Mouse (Mus musculus) heart, embryonic 14.5 days (tissue): Measurements from ENCODE around the gene Hnrnpm. TPM values are rescaled to one million over a fixed set of nuclear protein-coding genes. Genes with fewer than 3 reads are reported as not detected.

ENCODE experiments used
- ATAC-seq: fragments of 200-750 bp; cut with Nextera tagmentation; 2 replicates; pipeline ENCODE4 v1.8.0; 2017; ENCODE audit warnings: low read depth, moderate TSS enrichment; ENCODE audit not compliant: insufficient number of reproducible peaks, insufficient read depth, low FRiP score
- H3K27ac ChIP-seq, 2 experiments: fragments of 200-500 bp in 1 of 2; fragments of 300-500 bp in 1 of 2; sonication (generic) in 1 of 2; replicated peaks in 1 of 2; 2 replicates each; pipeline ENCODE4 v1.5.1; 2012 to 2014; ENCODE audit warnings: low read depth in 2 of 2, low read length in 2 of 2, control low read depth in 1 of 2, mild to moderate bottlenecking in 1 of 2, mixed read lengths in 1 of 2; ENCODE audit not compliant: control insufficient read depth in 1 of 2, insufficient read depth in 1 of 2
- H3K27me3 ChIP-seq: fragments of 300-500 bp; sonication (generic); 2 replicates; pipeline ENCODE4 v1.6.1; 2014; ENCODE audit warnings: mild to moderate bottlenecking, low read length, control low read depth; ENCODE audit not compliant: control insufficient read depth, insufficient read depth
- H3K36me3 ChIP-seq: fragments of 300-500 bp; sonication (generic); 2 replicates; pipeline ENCODE4 v1.6.1; 2014; ENCODE audit warnings: mild to moderate bottlenecking, control low read depth, low read length, mixed read lengths; ENCODE audit not compliant: control insufficient read depth, insufficient read depth
- H3K4me1 ChIP-seq, 2 experiments: fragments of 200-500 bp in 1 of 2; fragments of 300-500 bp in 1 of 2; sonication (generic) in 1 of 2; 2 replicates each; pipeline ENCODE4 v1.6.1; 2012 to 2014; ENCODE audit warnings: low read length in 2 of 2, control low read depth in 1 of 2, mixed read lengths in 1 of 2; ENCODE audit not compliant: control insufficient read depth in 2 of 2, insufficient read depth in 2 of 2
- H3K4me2 ChIP-seq: fragments of 300-500 bp; sonication (generic); 2 replicates; pipeline ENCODE4 v1.6.1; 2014; ENCODE audit warnings: mild to moderate bottlenecking, low read length
- H3K4me3 ChIP-seq, 2 experiments: fragments of 200-500 bp in 1 of 2; fragments of 300-500 bp in 1 of 2; sonication (generic) in 1 of 2; 2 replicates each; pipeline ENCODE4 v1.5.1; 2012 to 2014; ENCODE audit warnings: low read length in 2 of 2, mild to moderate bottlenecking in 2 of 2, control low read depth in 1 of 2, low read depth in 1 of 2, moderate library complexity in 1 of 2; ENCODE audit not compliant: control insufficient read depth in 1 of 2, insufficient read depth in 1 of 2
- H3K9ac ChIP-seq: fragments of 300-500 bp; sonication (generic); 2 replicates; pipeline ENCODE4 v1.6.1; 2014; ENCODE audit warnings: mild to moderate bottlenecking, low read length
- H3K9me3 ChIP-seq: fragments of 300-500 bp; sonication (generic); 2 replicates; pipeline ENCODE4 v1.6.1; 2016; ENCODE audit warnings: low read length, control low read depth; ENCODE audit not compliant: control insufficient read depth
- WGBS: fragments of 180-500 bp; shearing (Covaris S2); extraction: QIAGEN DNeasy Blood & Tissue Kit; methylation state at CpG from one replicate; pipeline ENCODE4 v1.1.7; 2014; 5-methylcytosine and 5-hydroxymethylcytosine counted together
- polyA plus RNA-seq: library from polyadenylated mRNA; unstranded; fragments of >200 nt; fragmentation: Nextera tagmentation; extraction: Ambion mirVana; gene quantifications from 2 replicates; pipeline ENCODE4 v1.2.1, GENCODE M21; 2014

The Hnrnpm gene
- polyA plus RNA-seq, 1 experiment from 2014 or later = 185 TPM

DNA sequence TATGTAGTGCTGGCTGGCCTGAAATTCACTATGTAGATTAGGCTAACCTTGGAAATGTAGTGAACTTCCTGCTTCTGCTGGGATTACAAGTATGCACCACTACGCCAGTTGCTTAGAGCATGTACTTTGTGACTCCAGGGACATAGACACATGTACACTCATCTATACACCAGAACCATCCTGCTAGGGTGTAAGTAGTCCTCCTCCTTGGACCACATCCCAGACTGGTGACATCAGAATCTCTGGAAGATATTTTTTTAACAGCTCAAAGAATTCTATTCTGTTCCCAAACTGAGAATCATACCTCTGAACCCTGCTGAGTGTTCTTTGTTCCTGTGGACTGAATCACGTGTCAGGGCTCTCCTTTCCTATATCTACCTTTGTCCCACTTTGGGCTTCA, 49.6 kb downstream of the Hnrnpm start:
- Histone ChIP-seq H3K36me3 (peaks cover 29% of the 10 kb centered on the region), H3K4me1 (no peaks in the 10 kb centered on the region), H3K27me3 (no peaks in the 10 kb centered on the region), H3K9me3 (no peaks in the 10 kb centered on the region), H3K27ac (no peak overlapping the region), H3K9ac (no peak overlapping the region), H3K4me2 (no peak overlapping the region), H3K4me3 (no peak overlapping the region)
- WGBS = 72% methylated on average over 2 of the region's 2 CpGs
- no peak for ATAC-seq

DNA sequence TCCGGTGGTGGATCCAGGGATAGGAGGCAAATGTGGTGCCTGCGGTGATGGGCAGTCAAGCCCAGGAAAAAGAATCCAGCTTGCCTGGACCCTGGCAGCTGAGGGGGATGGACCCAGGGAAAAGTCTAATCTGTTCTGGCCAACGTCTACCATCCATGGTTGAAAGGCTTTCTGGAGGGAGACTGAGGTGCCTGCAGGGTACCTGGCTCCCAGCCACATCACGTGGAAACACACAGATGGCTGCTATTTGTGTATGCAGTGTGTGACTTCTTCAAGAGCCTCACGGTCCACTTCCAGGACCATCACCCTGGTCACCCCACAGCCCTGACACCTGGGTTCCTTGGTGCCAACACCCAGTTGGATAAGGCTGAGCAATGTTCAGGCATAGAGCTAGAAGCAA, 54.9 kb downstream of the Hnrnpm start:
- Histone ChIP-seq H3K36me3 (peaks cover 24% of the 10 kb centered on the region), H3K9me3 (no peaks in the 10 kb centered on the region), H3K27me3 (no peaks in the 10 kb centered on the region), H3K27ac (no peak overlapping the region), H3K9ac (no peak overlapping the region), H3K4me3 (no peak overlapping the region), H3K4me2 (no peak overlapping the region), H3K4me1 (peaks cover 11 to 15% of the 10 kb centered on the region in 2 experiments)
- no peak for ATAC-seq
- WGBS = 72% methylated on average over 5 of the region's 5 CpGs

- 96% methylated on average over 9 of the region's 9 CpGs for WGBS
- H3K4me1 ChIP-seq = peaks cover 11 to 15% of the 10 kb centered on the region in 2 experiments
- H3K9ac ChIP-seq = no peak overlapping the region
- no peak overlapping the region for H3K4me2 ChIP-seq
- no peak for ATAC-seq
- H3K4me3 ChIP-seq = no peak overlapping the region
- no peak overlapping the region for H3K27ac ChIP-seq
- no peaks in the 10 kb centered on the region for H3K9me3 ChIP-seq
- peaks cover 24% of the 10 kb centered on the region for H3K36me3 ChIP-seq
- no peaks in the 10 kb centered on the region for H3K27me3 ChIP-seq
Measured at GRCm38 (mm10) chr17:33631236-33631635, 55.4 kb downstream of the Hnrnpm start.

DNA sequence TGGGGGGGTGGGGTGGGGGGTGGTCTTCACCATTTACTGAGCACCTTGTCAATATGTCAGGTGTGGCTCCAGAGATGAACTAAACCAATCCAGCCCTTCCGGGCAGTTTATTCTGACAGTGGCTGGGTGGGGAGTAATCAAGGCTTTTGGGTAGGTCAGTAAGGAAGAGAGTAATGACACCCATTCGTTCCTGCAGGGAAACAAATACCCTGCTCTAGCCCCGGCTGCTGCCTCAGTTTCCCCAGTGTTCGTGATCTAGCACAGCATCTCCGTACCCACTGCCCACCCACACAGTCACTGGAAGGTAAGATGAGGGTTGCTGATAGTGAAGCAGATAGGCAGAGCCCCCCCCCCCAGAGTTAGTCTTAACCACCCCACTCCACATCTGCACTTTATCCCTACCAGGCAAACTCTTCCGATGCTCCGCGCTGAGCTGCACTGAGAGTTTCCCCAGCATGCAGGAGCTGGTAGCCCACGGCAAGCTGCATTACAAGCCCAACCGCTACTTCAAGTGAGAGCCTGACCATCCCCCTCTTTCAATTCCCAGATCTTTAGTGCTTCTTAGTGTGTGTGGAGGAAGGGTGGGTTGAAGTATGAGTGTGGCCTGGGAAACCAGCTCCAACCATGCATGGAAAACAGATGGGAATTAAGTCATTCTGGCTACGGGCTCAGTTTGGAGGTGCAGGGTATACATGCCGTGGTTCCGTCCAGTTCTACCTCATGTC, 56.3 kb downstream of the Hnrnpm start:
- Histone ChIP-seq H3K27me3 (no peaks in the 10 kb centered on the region), H3K27ac (no peak overlapping the region), H3K9me3 (no peaks in the 10 kb centered on the region), H3K36me3 (peaks cover 24% of the 10 kb centered on the region), H3K9ac (0 out of 2 replicates have a peak overlapping the region, but pooled peaks have one; percentile 23), H3K4me2 (peak overlapping the region; percentile 82), H3K4me1 (peaks cover 11 to 15% of the 10 kb centered on the region in 2 experiments), H3K4me3 (peak overlapping the region in 1 of 2 experiments; percentile 70; a peak in 1 of 4 replicates)
- 79% methylated on average over 13 of the region's 13 CpGs for WGBS
- ATAC-seq = no peak

GRCm38 (mm10) chr17:33629487-33630125, 57.1 kb downstream of the Hnrnpm start:
- no peaks in the 10 kb centered on the region for H3K9me3 ChIP-seq
- no peaks in the 10 kb centered on the region for H3K27me3 ChIP-seq
- ATAC-seq = no peak
- peak overlapping the region; percentile 82 for H3K4me2 ChIP-seq
- peaks cover 24% of the 10 kb centered on the region for H3K36me3 ChIP-seq
- H3K4me1 ChIP-seq = peaks cover 11 to 15% of the 10 kb centered on the region in 2 experiments
- H3K4me3 ChIP-seq = peak overlapping the region; percentile 70
- peak overlapping the region; percentile 56 to 98 for H3K27ac ChIP-seq
- 54% methylated on average over 12 of the region's 12 CpGs for WGBS
- peak overlapping the region; percentile 88 for H3K9ac ChIP-seq

- Histone ChIP-seq H3K36me3 (peaks cover 22% of the 10 kb centered on the region), H3K27me3 (no peaks in the 10 kb centered on the region), H3K9ac (peak within 1 kb of the TSS; percentile 88), H3K27ac (peak within 1 kb of the TSS; percentile 96 to 98), H3K4me3 (peak within 1 kb of the TSS; percentile 70), H3K4me1 (peaks cover 11 to 15% of the 10 kb centered on the region in 2 experiments), H3K4me2 (peak within 1 kb of the TSS; percentile 82), H3K9me3 (no peaks in the 10 kb centered on the region)
- WGBS = 3% methylated on average over 27 of the region's 35 CpGs
- peak; percentile 93 for ATAC-seq
Measured at GRCm38 (mm10) chr17:33628621-33629486, 57.8 kb downstream of the Hnrnpm start, which contains the start of gene Zfp414. Gene Zfp414 (plus strand): TSS chr17:33629090.

DNA sequence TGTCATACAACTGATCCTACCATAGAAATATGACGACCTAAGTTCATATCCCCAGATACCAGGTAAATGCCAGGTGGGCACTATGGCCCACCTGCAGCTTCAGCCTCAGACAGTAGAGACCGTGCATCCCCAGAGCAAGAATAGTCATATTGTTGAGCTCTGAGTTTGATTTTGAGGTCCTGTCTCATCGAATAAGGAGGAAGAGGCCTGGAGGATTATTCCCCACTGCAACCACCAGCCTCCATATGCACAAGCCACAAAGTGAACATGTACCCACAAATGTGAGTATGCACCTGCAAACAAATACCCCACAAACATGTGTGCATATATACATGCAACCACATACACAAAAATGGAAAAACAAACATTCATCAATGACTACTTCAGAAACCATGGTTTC, 59.4 kb downstream of the Hnrnpm start:
- no peak overlapping the region for H3K4me3 ChIP-seq
- H3K4me2 ChIP-seq = no peak overlapping the region
- H3K27me3 ChIP-seq = no peaks in the 10 kb centered on the region
- ATAC-seq = no peak
- 84% methylated on average over 3 of the region's 3 CpGs for WGBS
- H3K27ac ChIP-seq = no peak overlapping the region
- no peaks in the 10 kb centered on the region for H3K9me3 ChIP-seq
- peaks cover 19% of the 10 kb centered on the region for H3K36me3 ChIP-seq
- peaks cover 11 to 15% of the 10 kb centered on the region in 2 experiments for H3K4me1 ChIP-seq
- no peak overlapping the region for H3K9ac ChIP-seq
